Mouse (Mus musculus): ENCODE measurements around the gene Zfp322a. TPM values are rescaled to one million over a fixed set of nuclear protein-coding genes. Genes with fewer than 3 reads are reported as not detected.
"Not testable (repeated sequence)": the region's sequence is repeated elsewhere in the genome, so short reads cannot be mapped to it uniquely, and the experiment has no call there.

Zfp322a gene
- polyA plus RNA-seq, 1 experiment from 2014 or later, result 57.1 TPM

DNA sequence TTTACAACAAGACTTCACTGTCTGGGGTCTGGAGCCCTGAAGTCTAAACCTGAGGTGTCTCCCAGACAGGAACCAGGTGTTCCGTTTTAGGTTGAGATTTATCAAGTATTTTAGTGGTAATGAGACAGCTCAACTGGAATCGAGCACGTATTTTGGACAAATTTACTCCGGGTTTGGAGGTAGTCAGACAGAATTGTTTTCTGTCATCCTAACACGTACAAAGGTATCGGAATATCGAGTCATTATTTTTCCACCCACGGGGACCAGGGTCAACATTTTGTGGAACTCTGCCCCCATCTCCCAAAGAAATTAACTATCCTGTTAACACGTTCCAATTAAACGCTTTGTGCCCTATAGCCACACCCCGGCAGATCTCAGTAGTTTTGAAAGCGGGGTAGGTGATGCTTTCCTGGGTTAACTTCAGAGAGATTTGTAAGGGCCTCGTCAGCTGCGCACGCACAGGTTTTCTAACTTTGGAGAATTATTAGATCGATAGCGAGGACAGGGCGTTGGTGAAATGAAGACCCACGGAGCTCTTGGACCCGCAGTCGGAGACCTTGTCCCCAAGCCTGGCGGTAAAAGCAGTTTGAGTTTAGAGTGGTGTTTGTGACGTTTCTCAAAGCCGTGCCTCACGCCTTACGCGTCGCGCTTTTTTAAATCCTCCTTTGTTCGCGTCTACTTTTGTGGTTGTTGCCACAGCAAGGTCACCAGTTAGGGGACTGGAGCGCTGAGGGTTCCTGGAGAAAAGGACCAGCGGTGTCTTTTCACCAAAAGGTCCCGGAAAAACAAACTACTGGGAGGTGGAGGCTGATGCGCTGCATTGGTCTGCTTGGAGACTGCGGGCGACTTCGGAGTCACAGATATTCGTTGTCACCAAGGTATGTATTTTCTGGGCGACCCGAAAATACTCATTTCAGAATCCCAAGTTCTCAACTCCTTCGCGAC is 26.6 kb upstream of the Zfp322a start:
- WGBS, result 3% methylated on average over 43 of the region's 43 CpGs
- no peaks in the 10 kb centered on the region for H3K9me3 ChIP-seq

GRCm38 (mm10) chr13:23387548-23387947 is 18.5 kb upstream of the Zfp322a start:
- Histone ChIP-seq H3K4me1 (no peaks in the 10 kb centered on the region), H3K9me3 (no peaks in the 10 kb centered on the region), H3K27ac (no peak overlapping the region), H3K36me3 (replicated peaks) (no peaks in the 10 kb centered on the region), H3K27me3 (ENCODE audit: poor library complexity, severe bottlenecking) (peaks cover 9% of the 10 kb centered on the region; the same call in 1 of the 2 replicates), H3K4me3 (no peak overlapping the region)
- DNase-seq (ENCODE audit: extremely low spot score, low spot score), result no peak
- WGBS, result 81% methylated on average over 1 of the region's 1 CpGs

More for the DNA sequence above, 26.6 kb upstream of the Zfp322a start:
- peaks cover 11% of the 10 kb centered on the region; the same call in 1 of the 2 replicates for H3K4me1 ChIP-seq
- DNase-seq (ENCODE audit: extremely low spot score, low spot score), result peak; percentile 44
- no peaks in the 10 kb centered on the region for H3K36me3 ChIP-seq (replicated peaks)
- H3K27ac ChIP-seq, result no peak overlapping the region
- H3K27me3 ChIP-seq (ENCODE audit: poor library complexity, severe bottlenecking), result peaks cover 69% of the 10 kb centered on the region
- peak overlapping the region; percentile 64 for H3K4me3 ChIP-seq

- Histone ChIP-seq H3K27ac (no peak overlapping the region), H3K4me1 (no peaks in the 10 kb centered on the region), H3K9me3 (no peaks in the 10 kb centered on the region), H3K27me3 (ENCODE audit: poor library complexity, severe bottlenecking) (no peaks in the 10 kb centered on the region), H3K4me3 (no peak overlapping the region), H3K36me3 (replicated peaks) (no peaks in the 10 kb centered on the region)
- DNase-seq (ENCODE audit: extremely low spot score, low spot score), result no peak
- WGBS, result 71% methylated on average over 1 of the region's 1 CpGs
Measured at GRCm38 (mm10) chr13:23383127-23383526, 14.1 kb upstream of the Zfp322a start.

DNA sequence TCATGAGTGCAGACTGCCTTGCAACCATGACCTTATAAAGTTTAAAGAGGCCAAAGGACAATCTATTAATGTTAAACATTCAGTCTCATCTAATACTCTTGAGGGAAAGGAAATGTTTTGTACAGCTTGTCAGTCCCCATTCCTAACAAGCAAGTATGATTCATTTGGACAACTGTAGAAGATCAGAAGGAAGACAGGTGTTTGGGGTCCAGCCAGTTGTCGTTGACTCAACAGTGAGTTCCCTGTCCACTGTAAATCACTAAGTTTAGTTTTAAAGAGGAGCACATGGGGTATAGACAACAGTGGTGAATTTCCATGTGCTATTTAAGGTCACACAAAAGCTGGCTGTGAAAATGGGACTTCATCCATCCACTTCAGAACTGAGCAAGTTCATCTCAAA is 3.4 kb upstream of the Zfp322a start:
- Histone ChIP-seq H3K4me3 (no peak overlapping the region), H3K36me3 (replicated peaks) (0 out of 2 replicates have a peak, but pooled peaks cover 3% of the 10 kb centered on the region), H3K27me3 (ENCODE audit: poor library complexity, severe bottlenecking) (no peaks in the 10 kb centered on the region), H3K9me3 (no peaks in the 10 kb centered on the region), H3K27ac (no peak overlapping the region), H3K4me1 (peaks cover 16% of the 10 kb centered on the region)
- DNase-seq (ENCODE audit: extremely low spot score, low spot score), result no peak
- WGBS, result 89% methylated on average over 1 of the region's 1 CpGs

GRCm38 (mm10) chr13:23370075-23370474 is 1.1 kb upstream of the Zfp322a start:
- no peak overlapping the region for H3K27ac ChIP-seq
- WGBS, result 90% methylated on average over 4 of the region's 4 CpGs

DNA sequence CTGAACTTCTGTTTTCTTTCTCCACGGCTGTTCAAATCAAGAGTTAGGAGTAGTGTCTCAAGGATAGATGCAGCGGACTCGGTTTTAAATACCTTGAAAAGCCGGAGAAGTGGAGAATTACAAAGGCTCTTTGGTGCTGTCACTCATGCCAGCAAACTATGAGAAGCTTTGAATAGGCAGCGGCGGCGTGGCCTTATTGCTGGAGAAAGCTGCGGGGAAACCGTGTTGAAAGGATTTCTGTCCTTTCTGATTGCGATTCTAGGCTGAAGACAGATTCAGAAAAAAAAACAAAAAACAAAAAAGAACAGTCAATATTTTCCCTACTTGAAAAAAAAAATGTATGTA is 385 bp upstream of the Zfp322a start:
- no peaks in the 10 kb centered on the region for H3K27me3 ChIP-seq (ENCODE audit: poor library complexity, severe bottlenecking)
- under 1% methylated on average over 10 of the region's 10 CpGs for whole genome bisulfite sequencing

More at GRCm38 (mm10) chr13:23370075-23370474, 1.1 kb upstream of the Zfp322a start:
- Histone ChIP-seq H3K36me3 (replicated peaks) (peaks cover 16% of the 10 kb centered on the region), H3K27me3 (ENCODE audit: poor library complexity, severe bottlenecking) (no peaks in the 10 kb centered on the region), H3K9me3 (no peaks in the 10 kb centered on the region), H3K4me3 (peak overlapping the region; percentile 73), H3K4me1 (peaks cover 33% of the 10 kb centered on the region)
- no peak for DNase-seq (ENCODE audit: extremely low spot score, low spot score)

GRCm38 (mm10) chr13:23361536-23361935 is 7.5 kb downstream of the Zfp322a start:
- Histone ChIP-seq H3K27ac (no peak overlapping the region), H3K4me1 (peaks cover 7% of the 10 kb centered on the region; the same call in 1 of the 2 replicates), H3K27me3 (ENCODE audit: poor library complexity, severe bottlenecking) (no peaks in the 10 kb centered on the region), H3K36me3 (replicated peaks) (peaks cover 91% of the 10 kb centered on the region), H3K4me3 (no peak overlapping the region), H3K9me3 (no peaks in the 10 kb centered on the region)
- DNase-seq (ENCODE audit: extremely low spot score, low spot score), result no peak
- WGBS, result 90% methylated on average over 4 of the region's 4 CpGs

More for the DNA sequence above, 385 bp upstream of the Zfp322a start:
- Histone ChIP-seq H3K4me3 (peak overlapping the region; percentile 73), H3K27ac (peak overlapping the region; percentile 92), H3K4me1 (peaks cover 33% of the 10 kb centered on the region), H3K36me3 (replicated peaks) (peaks cover 23% of the 10 kb centered on the region), H3K9me3 (no peaks in the 10 kb centered on the region)
- no peak for DNase-seq (ENCODE audit: extremely low spot score, low spot score)

GRCm38 (mm10) chr13:23354541-23354940 is 14.5 kb downstream of the Zfp322a start:
- H3K36me3 ChIP-seq (replicated peaks), result peaks cover 74% of the 10 kb centered on the region
- not testable (repeated sequence) for H3K4me3 ChIP-seq; H3K27ac ChIP-seq; H3K9me3 ChIP-seq; H3K27me3 ChIP-seq (ENCODE audit: poor library complexity, severe bottlenecking); H3K4me1 ChIP-seq; DNase-seq (ENCODE audit: extremely low spot score, low spot score)
- 88% methylated on average over 5 of the region's 5 CpGs for WGBS

- Histone ChIP-seq H3K4me1 (peaks cover 21% of the 10 kb centered on the region), H3K27me3 (ENCODE audit: poor library complexity, severe bottlenecking) (peaks cover 40% of the 10 kb centered on the region), H3K4me3 (peak overlapping the region; percentile 42), H3K9me3 (no peaks in the 10 kb centered on the region), H3K36me3 (replicated peaks) (no peaks in the 10 kb centered on the region), H3K27ac (no peak overlapping the region)
- peak; percentile 48 for DNase-seq (ENCODE audit: extremely low spot score, low spot score)
- 7% methylated on average over 18 of the region's 18 CpGs for WGBS
Measured at GRCm38 (mm10) chr13:23317305-23317889, 51.6 kb downstream of the Zfp322a start.

DNA sequence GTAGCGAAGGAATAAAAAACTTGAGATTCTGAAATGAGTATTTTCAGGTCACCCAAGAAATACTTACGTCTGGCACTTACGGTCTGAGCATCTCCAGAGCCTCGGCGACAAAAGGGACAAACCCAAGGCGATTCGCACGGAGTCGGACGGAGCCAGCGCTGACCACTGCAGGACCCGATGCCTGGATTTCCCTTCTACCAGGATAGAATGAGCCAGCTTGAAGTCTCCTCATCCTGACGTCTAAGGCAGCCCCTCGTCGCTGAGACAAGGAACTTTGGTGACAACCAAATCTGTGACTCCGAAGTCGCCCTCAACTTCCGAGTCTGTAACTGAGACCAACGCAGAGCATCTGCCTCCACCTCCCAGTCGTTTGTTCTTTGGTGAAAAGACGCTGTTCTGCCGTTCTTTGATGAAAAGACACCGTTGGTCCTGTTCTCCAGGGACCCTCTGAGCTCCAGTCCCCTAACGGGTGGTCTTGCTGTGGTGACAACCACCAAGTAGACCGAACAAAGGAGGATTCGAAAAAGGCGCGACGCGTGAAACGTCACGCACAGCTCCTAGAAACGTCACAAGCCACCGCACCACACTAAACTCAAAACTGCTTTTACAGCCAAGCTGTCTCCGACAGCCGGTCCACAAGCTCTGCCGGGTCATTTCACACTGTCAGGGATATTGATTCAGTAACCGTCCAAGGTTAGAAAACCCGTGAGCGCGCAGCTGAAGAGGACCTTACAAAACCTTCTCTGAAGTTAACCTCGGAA is 55.9 kb downstream of the Zfp322a start:
- peak overlapping the region; percentile 65 for H3K27ac ChIP-seq
- H3K27me3 ChIP-seq (ENCODE audit: poor library complexity, severe bottlenecking), result peaks cover 67% of the 10 kb centered on the region
- H3K9me3 ChIP-seq, result no peaks in the 10 kb centered on the region
- peak overlapping the region; percentile 61 for H3K4me3 ChIP-seq
- peak; percentile 57 for DNase-seq (ENCODE audit: extremely low spot score, low spot score)
- peaks cover 34% of the 10 kb centered on the region for H3K4me1 ChIP-seq
- WGBS, result under 1% methylated on average over 42 of the region's 42 CpGs
- no peaks in the 10 kb centered on the region for H3K36me3 ChIP-seq (replicated peaks)

DNA sequence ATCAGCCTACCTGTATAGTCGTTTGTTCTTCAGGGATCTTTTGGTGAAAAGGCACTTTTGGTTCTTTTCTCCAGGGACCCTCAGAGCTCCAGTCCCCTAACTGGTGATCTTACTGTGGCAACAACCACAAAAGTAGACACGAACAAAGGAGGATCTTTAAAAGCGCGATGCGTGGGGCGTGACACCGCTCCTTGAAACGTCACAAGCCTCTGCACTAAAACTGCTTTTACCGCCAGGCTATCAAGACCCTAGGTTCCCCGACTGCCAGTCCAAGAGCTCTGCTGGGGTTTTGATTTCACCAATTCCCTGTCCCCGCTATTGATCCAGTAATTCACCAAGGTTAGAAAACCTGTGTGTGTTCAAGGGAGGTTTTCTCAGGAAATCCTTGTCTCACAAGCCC is 59.0 kb downstream of the Zfp322a start:
- 1% methylated on average over 11 of the region's 11 CpGs for WGBS
- peak; percentile 46 for DNase-seq (ENCODE audit: extremely low spot score, low spot score)
- H3K4me3 ChIP-seq, result peak overlapping the region; percentile 66
- H3K27ac ChIP-seq, result no peak overlapping the region
- H3K27me3 ChIP-seq (ENCODE audit: poor library complexity, severe bottlenecking), result peaks cover 52% of the 10 kb centered on the region
- H3K4me1 ChIP-seq, result peaks cover 50% of the 10 kb centered on the region
- no peaks in the 10 kb centered on the region for H3K9me3 ChIP-seq
- H3K36me3 ChIP-seq (replicated peaks), result no peaks in the 10 kb centered on the region

DNA sequence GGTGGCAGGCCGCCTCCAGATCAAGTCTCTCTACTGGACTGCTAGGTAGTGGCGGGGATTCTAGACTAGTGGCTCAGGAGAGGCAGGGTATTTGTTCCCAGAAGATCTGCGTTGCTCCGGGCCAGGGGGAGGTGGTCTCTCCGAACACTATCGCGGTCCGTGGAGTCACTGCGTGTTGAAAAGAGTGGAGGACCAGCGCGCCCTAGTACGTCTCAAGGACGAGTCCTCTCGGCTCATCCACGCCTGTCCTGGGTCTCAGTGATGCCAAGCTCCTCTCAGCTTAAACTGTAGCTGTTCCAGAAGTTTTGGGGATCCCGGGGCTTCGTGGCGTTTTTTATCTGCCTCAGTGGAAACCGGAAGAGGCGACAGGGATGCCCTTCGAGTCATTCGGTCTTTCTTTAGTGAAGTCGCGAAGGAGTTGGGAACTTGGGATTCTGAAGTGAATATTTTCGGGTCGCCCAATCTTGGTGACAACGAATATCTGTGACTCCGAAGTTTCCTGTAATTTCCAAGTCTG is 59.5 kb downstream of the Zfp322a start:
- no peaks in the 10 kb centered on the region for H3K9me3 ChIP-seq
- DNase-seq (ENCODE audit: extremely low spot score, low spot score), result peak; percentile 74
- peaks cover 48% of the 10 kb centered on the region for H3K27me3 ChIP-seq (ENCODE audit: poor library complexity, severe bottlenecking)
- H3K36me3 ChIP-seq (replicated peaks), result no peaks in the 10 kb centered on the region
- H3K27ac ChIP-seq, result no peak overlapping the region
- WGBS, result under 1% methylated on average over 28 of the region's 28 CpGs
- H3K4me3 ChIP-seq, result peak overlapping the region; percentile 66
- peaks cover 50% of the 10 kb centered on the region for H3K4me1 ChIP-seq

Data from forebrain, embryonic 10.5 days (tissue).